Mouse (Mus musculus) heart, postnatal 36 days (tissue): ENCODE measurements around the gene Xpo1. TPM values are rescaled to one million over a fixed set of nuclear protein-coding genes. Genes with fewer than 3 reads are reported as not detected.
"Not testable (repeated sequence)": the region's sequence is repeated elsewhere in the genome, so short reads cannot be mapped to it uniquely, and the experiment has no call there.

ENCODE experiments used
- DNase-seq, 2 experiments: peaks; one replicate each; pipeline ENCODE4 v3.0.0; 2021 to 2022
- intact Hi-C: fragments of 180-260 bp; cut with DNase I; formaldehyde crosslinking; loops from one replicate; pipeline ENCODE4 v1.15.1; 2025
- total RNA-seq, 2 experiments: library from RNA; stranded (reverse); gene quantifications; 2 replicates each; pipeline ENCODE4 v1.2.3; 2021

Gene Xpo1
- total RNA-seq, 2 experiments from 2014 or later, result 32.5 to 36.7 TPM

DNA sequence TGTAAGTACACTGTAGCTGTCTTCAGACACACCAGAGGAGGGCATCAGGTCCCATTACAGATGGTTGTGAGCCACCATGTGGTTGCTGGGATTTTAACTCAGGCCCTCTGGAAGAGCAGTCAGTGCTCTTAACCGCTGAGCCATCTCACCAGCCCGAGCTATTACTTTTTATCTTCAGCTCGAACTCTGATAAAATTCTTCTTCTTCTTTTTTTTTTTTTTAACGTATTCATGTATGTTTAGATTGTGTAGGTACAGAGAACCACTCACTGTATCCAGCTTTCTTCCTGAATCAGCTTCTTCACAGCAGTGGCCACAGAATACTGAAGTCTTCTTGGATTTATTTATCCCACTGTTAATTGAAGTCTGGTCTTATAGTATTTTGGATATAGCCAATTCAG, 33.0 kb downstream of the Xpo1 start:
- intact Hi-C loops, DNase-seq: not testable (repeated sequence)

DNA sequence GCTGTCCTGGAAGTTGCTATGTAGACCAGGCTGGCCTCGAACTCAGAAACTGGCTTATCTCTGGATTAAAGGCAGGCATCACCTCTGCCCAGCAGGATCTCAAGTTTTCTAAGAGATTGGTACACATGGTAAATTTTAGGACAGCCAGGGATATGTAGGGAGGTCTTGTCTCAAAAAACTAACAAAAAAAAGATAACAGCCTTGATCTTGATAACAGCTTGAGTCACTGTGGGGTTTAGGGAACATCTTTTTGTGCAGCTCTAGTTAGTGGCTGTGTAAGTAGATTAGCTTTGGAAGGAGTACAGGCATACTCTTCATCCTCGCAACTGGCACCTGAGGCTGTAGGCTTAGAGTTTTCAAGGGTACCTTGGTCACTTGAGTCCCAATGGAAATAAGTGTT, 41.5 kb downstream of the Xpo1 start:
- DNase-seq, result no peak
- intact Hi-C loops, result no loop called here

- intact Hi-C loops, result no loop called here
- DNase-seq, result no peak
These were observed 42.5 kb downstream of the Xpo1 start for GRCm38 (mm10) chr11:23298301-23298700.

GRCm38 (mm10) chr11:23299910-23300309, 44.1 kb downstream of the Xpo1 start:
- intact Hi-C loops, result loop anchor here (10.0 kb wide), 1 partner anchor 445 kb away; no protein-coding TSS in a partner anchor
- no peak for DNase-seq

DNA sequence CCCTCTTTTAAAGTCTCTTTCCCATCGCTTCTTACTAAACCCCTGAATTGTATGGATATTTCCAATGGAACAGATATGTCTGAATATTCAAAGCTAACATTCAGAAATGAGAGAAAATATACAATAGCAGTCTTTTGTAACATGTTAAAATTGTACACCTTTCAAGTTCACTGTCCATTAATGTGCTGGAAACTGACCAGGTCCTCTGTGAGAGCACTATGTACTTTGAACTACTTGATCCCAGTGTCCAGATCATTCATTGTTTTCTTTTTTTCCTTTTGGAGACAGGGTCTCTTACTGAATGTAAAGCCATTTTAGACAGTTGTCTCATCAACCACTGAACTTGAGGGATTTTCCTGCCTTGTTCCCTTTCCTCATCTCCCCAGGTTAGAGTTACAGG, 47.3 kb downstream of the Xpo1 start:
- intact Hi-C loops, result loop anchor here (10.0 kb wide), 1 partner anchor 448 kb away; no protein-coding TSS in a partner anchor
- DNase-seq, result no peak

GRCm38 (mm10) chr11:23305101-23305672, 49.3 kb downstream of the Xpo1 start:
- intact Hi-C loops, result loop anchor here (5.0 to 10.0 kb wide), 2 partner anchors 192 to 450 kb away; partner anchors contain the start of gene Ahsa2
- DNase-seq, result not testable (repeated sequence)

- intact Hi-C loops, result loop anchor here (1.0 to 10.0 kb wide), 3 partner anchors 49 to 451 kb away; partner anchors contain the start of gene Ahsa2
- peak; percentile 92 to 95 for DNase-seq
These were observed 50.1 kb downstream of the Xpo1 start for GRCm38 (mm10) chr11:23305673-23306608.

DNA sequence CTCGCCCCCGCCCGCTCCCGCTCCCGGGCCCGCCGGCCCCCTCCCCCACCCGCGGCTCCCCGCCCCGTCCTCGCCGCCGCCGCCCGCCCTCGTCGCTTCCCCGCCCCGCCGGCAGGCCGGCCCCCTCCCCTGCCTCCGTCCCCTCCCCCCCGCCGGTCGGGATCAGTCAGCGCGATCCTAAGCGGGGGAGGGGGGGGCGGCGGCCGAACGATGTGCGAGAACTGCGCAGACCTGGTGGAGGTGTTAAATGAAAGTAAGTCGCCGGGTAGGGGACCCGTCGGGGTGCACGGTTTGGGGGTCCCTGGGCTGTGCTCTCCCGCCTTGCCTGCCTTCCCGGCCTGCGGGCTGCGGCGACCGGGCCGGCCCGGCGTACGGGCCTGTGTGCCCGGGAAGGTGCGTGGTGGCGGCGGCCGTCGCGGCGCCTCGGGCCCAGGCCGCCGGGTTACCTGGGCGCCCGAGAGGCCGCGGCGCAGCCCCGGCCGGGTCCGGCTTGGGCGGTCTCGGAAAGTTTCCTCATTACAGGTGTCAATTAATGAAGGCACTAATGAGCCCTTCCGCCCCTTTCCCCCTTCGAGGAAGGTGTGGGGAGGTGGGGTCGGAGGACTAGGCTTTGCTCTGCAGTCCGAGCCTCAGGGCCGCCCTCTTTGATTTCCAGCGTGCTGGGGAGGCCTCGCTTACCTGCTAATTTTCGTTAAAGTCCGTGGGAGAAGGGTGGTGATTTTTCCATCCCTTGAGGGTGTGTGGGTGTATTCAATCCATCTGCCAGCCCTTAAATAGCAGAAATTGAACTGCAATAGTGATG, 51.1 kb downstream of the Xpo1 start, which contains the start of gene Usp34:
Gene Usp34, plus strand, starts transcription at position 132 of the 802 bp plus-strand sequence.
- intact Hi-C loops, result loop anchor here (1.0 to 10.0 kb wide), 3 partner anchors 50 to 452 kb away; partner anchors contain the start of gene Ahsa2
- DNase-seq, result peak in 1 of 2 experiments; percentile 66

DNA sequence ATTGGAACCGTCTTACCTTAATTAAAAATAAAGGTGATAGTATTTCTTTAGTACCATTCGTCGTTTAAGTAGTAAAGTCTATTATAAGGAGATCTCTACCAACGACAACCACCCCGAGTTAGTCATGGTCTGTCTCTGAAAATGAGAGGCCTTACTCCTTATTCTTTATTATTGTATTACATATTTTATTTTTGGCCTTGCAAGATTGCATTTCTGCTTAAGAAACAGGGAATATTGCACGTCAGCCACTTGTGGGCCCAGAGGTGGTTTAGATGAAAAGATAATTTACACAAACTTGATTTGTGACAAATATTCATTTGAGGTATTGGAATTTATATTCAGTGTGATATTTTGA, 51.7 kb downstream of the Xpo1 start:
- intact Hi-C loops, result loop anchor here (5.0 to 10.0 kb wide), 2 partner anchors 190 to 453 kb away; partner anchors contain the start of gene Ahsa2
- no peak for DNase-seq

GRCm38 (mm10) chr11:23313496-23313895, 57.7 kb downstream of the Xpo1 start:
- intact Hi-C loops, result no loop called here
- no peak for DNase-seq

DNA sequence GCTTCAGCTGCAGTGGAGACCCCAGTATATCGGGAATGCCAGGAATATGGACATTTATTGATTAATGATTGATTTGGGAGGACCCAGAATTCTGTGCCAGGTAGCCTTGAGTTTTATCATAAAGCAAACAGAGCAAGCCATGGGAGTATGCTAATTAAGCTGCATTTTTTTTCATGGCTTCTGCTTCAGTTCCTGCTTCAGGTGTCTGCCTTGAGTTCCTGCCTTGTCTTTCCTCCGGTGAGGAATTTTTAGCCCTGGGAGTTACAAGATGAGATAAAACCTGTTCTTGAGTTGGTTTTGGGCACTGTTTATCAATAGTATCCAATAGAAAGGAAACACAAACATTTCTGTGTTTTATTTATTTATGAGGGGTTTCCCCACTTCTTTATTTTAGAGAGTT, 73.6 kb downstream of the Xpo1 start:
- intact Hi-C loops, result no loop called here
- no peak for DNase-seq

GRCm38 (mm10) chr11:23332136-23332535, 76.3 kb downstream of the Xpo1 start:
- no peak for DNase-seq
- intact Hi-C loops, result no loop called here

DNA sequence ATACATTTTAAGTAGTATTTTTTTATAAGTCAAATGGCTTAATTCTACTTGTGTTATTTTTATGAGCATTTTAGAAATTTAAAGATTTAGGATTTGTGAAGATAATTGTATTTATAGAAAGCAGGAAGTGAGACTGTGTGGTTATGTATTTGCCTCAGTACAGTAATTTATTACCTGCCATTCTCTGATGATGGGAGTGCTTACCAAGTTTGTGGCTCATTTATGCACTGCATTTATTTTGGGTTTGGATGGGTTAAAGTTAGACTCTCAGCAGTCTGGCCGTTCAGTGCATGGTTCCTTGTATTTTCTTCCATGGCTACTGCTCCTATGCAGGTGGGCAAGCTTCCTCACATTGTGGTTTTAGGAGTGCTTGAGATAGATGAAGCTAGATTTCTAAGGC, 79.3 kb downstream of the Xpo1 start:
- intact Hi-C loops, result no loop called here
- DNase-seq, result no peak

Other genes with a start within 250 kb of the Xpo1 start
- 1 to 10 TPM; 2.0 to 4.2 TPM for gene Fam161a, start 248.5 kb upstream of the Xpo1 start, total RNA-seq
- gene Usp34, start 50.9 kb downstream of the Xpo1 start, total RNA-seq, result 10 to 100 TPM; 37.1 to 40.4 TPM
- 10 to 100 TPM; 43.4 to 63.0 TPM for gene Ahsa2, start 242.0 kb downstream of the Xpo1 start, total RNA-seq